Mouse (Mus musculus) midbrain, embryonic 15.5 days (tissue): Measurements from ENCODE around the gene Sec31a. TPM values are rescaled to one million over a fixed set of nuclear protein-coding genes. Genes with fewer than 3 reads are reported as not detected.

Source experiments
- ATAC-seq: fragments of 200-750 bp; cut with Nextera tagmentation; replicated peaks from 2 replicates; pipeline ENCODE4 v1.8.0; 2017; ENCODE audit warnings: moderate TSS enrichment
- H3K27ac ChIP-seq: fragments of 300-500 bp; sonication (generic); 2 replicates; pipeline ENCODE4 v1.5.1; 2015; ENCODE audit warnings: mild to moderate bottlenecking, inconsistent platforms
- H3K27me3 ChIP-seq: fragments of 300-500 bp; sonication (generic); replicated peaks from 2 replicates; pipeline ENCODE4 v1.6.1; 2015; ENCODE audit warnings: inconsistent platforms
- H3K36me3 ChIP-seq: fragments of 300-500 bp; sonication (generic); replicated peaks from 2 replicates; pipeline ENCODE4 v1.6.1; 2015; ENCODE audit warnings: inconsistent platforms
- H3K4me1 ChIP-seq: fragments of 300-500 bp; sonication (generic); 2 replicates; pipeline ENCODE4 v1.6.1; 2015; ENCODE audit warnings: inconsistent platforms
- H3K4me2 ChIP-seq: fragments of 300-500 bp; sonication (generic); 2 replicates; pipeline ENCODE4 v1.6.1; 2015; ENCODE audit warnings: inconsistent platforms, mild to moderate bottlenecking, moderate library complexity
- H3K4me3 ChIP-seq: fragments of 300-500 bp; sonication (generic); 2 replicates; pipeline ENCODE4 v1.5.1; 2015; ENCODE audit warnings: mild to moderate bottlenecking, inconsistent platforms
- H3K9ac ChIP-seq: fragments of 300-500 bp; sonication (generic); 2 replicates; pipeline ENCODE4 v1.6.1; 2015; ENCODE audit warnings: mild to moderate bottlenecking, inconsistent platforms
- H3K9me3 ChIP-seq: fragments of 300-500 bp; sonication (generic); 2 replicates; pipeline ENCODE4 v1.6.1; 2016; ENCODE audit warnings: inconsistent platforms
- WGBS: fragments of 180-500 bp; shearing (Covaris S2); methylation state at CpG from one replicate; pipeline ENCODE4 v1.1.7; 2015; ENCODE audit warnings: mixed read lengths; 5-methylcytosine and 5-hydroxymethylcytosine counted together
- polyA plus RNA-seq: library from polyadenylated mRNA; unstranded; fragments of >200 nt; fragmentation: Nextera tagmentation; extraction: Ambion mirVana; gene quantifications from 2 replicates; pipeline ENCODE4 v1.2.1, GENCODE M21; 2015

The Sec31a gene
- polyA plus RNA-seq, 1 experiment from 2014 or later: 102 TPM

DNA sequence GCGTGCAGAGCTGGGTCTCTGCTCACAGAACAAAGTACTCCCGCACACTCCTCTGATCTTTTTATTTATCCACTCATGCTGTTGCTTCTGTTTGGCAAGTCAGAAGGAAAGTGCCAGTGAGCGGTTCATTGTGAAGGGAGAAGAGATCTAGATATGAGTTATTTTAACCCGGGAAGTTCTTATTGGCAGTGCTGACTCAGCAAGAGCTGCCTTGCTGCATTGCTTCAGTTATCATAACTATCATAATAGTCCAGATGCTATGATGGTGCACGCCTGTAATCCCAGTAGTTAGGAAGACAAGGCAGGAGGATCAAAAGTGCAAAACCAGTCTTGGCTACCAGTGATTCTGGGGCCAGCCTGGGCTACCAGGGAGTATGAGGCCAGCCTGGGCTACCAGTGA, 103.6 kb downstream of the Sec31a start:
- Histone ChIP-seq H3K36me3 (no peaks in the 10 kb centered on the region), H3K4me2 (no peak overlapping the region), H3K27me3 (no peaks in the 10 kb centered on the region), H3K9ac (no peak overlapping the region), H3K9me3 (no peaks in the 10 kb centered on the region), H3K4me1 (no peaks in the 10 kb centered on the region), H3K4me3 (no peak overlapping the region), H3K27ac (no peak overlapping the region)
- no peak for ATAC-seq
- WGBS: 83% methylated on average over 5 of the region's 5 CpGs

Other genes with a start within 250 kb of the Sec31a start
- gene Lin54, start 84.4 kb upstream of the Sec31a start, polyA plus RNA-seq: 7.1 and 8.2 TPM in 2 replicates
- 170 and 172 TPM in 2 replicates for gene Cops4, start 102.1 kb upstream of the Sec31a start, polyA plus RNA-seq
- gene Plac8, start 156.0 kb upstream of the Sec31a start, polyA plus RNA-seq: 0.49 and 0.71 TPM in 2 replicates